Mouse (Mus musculus) liver, embryonic 18 days (tissue): ENCODE data around the gene Allc. TPM values are rescaled to one million over a fixed set of nuclear protein-coding genes. Genes with fewer than 3 reads are reported as not detected.

ENCODE experiments used
- polyA plus RNA-seq: library from polyadenylated mRNA; depleted of rRNA; stranded (reverse); fragments of >200 nt; gene quantifications from 2 replicates; pipeline ENCODE4 v1.2.3, GENCODE M21; 2012; rRNA removed

The Allc gene
- polyA plus RNA-seq: not detected in 2 replicates

DNA sequence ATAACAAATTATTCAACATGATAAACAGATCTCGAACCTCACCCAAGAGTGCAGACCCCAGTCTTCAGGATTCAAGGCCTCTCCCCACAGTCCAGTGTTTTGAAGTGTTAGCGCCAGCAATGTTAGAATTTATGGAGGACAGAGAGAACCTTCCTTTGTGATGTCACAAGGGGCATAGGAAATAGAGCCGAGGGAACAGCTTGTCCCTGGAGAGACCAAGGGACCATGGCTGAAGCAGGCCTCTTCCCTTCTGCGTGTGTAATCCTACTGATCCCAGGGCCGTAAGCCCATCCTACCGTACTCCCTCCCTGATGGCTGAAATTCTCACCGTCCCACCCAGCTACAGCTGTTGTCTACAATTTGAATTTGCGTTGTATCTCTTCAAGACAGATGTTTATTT is at the start of gene Allc:
Gene Allc, minus strand, starts transcription at position 101 of the 400 bp plus-strand sequence.

DNA sequence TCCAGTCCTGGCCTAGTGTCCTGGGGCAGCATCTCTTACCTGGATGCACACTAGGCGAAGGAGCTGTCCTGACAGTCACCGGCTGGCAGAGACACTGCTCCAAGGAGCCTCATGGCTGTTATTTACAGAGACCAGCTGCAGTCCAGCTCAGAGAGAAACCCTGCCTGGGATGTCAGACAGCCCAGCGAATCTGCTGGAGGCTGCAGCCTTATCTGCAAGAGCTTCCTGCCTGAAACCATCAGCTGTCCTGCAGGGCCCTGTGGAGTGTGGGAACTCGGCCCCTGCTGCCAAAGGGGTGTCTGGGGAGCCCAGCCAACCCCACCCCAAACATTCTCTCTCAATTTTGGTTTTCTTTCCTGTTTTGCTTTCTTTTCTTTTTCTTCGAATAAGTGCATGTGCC is 40.9 kb upstream of the Allc start, which contains the start of gene Colec11:
Gene Colec11, minus strand, starts transcription at position 183 of the 400 bp plus-strand sequence.

DNA sequence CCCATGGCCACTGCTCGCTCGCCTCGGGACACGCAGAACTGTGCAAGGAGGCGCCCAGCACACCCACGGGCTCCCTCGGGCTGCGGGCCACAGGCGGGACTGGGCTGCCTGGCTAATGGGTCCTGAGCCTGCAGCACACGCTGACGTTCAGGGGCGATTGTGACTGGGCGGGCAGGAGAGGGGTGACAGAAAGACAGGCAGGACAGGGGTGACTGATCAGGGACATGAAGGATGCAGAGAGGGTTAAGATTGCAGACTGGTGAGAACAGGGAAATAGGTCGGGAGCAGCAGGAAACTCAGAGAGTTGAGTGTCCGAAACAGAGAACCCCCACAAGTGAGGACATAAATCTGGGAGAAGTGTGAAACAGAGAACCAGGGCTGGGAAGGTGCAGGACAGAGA is 30.0 kb downstream of the Allc start, which contains the start of gene Dcdc2c:
Gene Dcdc2c, minus strand, starts transcription at position 101 of the 400 bp plus-strand sequence.

Other genes with a start within 250 kb of the Allc start
- not detected in 2 replicates for gene Dcdc2c, start 30.1 kb downstream of the Allc start, polyA plus RNA-seq
- gene Colec11, start 40.9 kb upstream of the Allc start, polyA plus RNA-seq: 18.5 and 20.9 TPM in 2 replicates
- 570 and 610 TPM in 2 replicates for gene Rps7, start 53.4 kb upstream of the Allc start, polyA plus RNA-seq
- 8.8 and 9.0 TPM in 2 replicates for gene Rnaseh1, start 67.1 kb upstream of the Allc start, polyA plus RNA-seq
- 32.8 and 32.9 TPM in 2 replicates for gene Adi1, start 92.7 kb upstream of the Allc start, polyA plus RNA-seq
- gene Trappc12, start 167.9 kb upstream of the Allc start, polyA plus RNA-seq: 10.5 and 10.6 TPM in 2 replicates
- gene Eipr1, start 169.3 kb upstream of the Allc start, polyA plus RNA-seq: 9.5 and 10.1 TPM in 2 replicates